Mouse (Mus musculus) small intestine, adult 2 months (tissue): ENCODE results near the gene Golga2.

ENCODE experiments used
- CTCF ChIP-seq: fragments of 200-500 bp; IDR thresholded peaks from 2 replicates; pipeline ENCODE4 v1.5.1; 2012; ENCODE audit warnings: low read depth, mild to moderate bottlenecking, control low read depth, inconsistent platforms, low read length, moderate library complexity, mixed read lengths; ENCODE audit not compliant: insufficient replicate concordance, insufficient read length; ENCODE audit errors: extremely low read depth
- POLR2A ChIP-seq: fragments of 200-500 bp; IDR thresholded peaks from 2 replicates; pipeline ENCODE4 v1.6.1; 2012; ENCODE audit warnings: low read depth, mild to moderate bottlenecking, control low read depth, inconsistent platforms, low read length, moderate library complexity

GRCm38 (mm10) chr2:32305668-32306067 is 18.5 kb downstream of the Golga2 start:
- TF ChIP-seq CTCF (no peak), POLR2A (no peak)
